Comparison of ENCODE assay signal across 8 mouse cellular contexts in the genomic region with DNA sequence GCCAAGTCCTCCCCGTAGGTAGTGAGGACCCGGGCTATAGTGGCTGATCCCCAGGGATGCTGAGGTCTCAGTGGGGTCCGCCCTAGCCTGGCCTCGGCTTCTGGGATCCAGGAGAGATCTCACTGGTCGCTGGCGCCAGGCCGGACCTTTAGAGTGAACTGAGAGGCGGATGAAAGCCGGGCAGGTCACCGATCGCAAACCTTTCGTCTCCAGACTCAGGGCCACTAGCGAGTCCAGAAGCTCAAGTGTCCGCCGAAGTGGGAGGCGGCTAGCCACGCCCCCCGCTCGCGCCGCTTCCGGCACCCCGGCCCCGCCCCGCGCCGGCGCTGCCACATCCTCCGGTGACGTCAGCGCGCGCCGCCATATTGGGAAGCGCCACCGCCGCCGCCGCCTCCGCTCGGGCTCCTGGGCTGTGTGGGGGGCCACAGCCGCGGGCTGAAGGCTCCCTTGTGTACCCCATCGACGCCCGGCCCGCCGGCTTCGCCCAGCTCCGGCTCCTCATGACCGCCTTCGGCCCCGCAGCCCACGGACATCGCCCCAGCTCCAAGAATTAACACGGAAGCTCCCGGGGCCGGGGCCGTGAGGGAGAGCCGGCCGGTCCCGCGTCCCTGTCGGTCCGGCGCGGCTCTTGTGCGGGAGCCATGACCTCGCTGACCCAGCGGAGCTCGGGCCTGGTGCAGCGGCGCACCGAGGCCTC. TPM values are rescaled to one million over a fixed set of nuclear protein-coding genes. Genes with fewer than 3 reads are reported as not detected.
DNase-seq lines count a peak whose midpoint lies in the region; ATAC-seq and TF ChIP-seq lines count a peak whose summit lies in the region.

A gene (plus strand): TSS at position 360 of the 697 bp plus-strand sequence.

- no peaks in the 10 kb centered on the region for H3K4me1 ChIP-seq in bone marrow, adult 2 months (ENCODE audit: control insufficient read depth, insufficient read depth, low read length)
- peaks cover 13% of the 10 kb centered on the region for H3K4me1 ChIP-seq in embryonic facial prominence, embryonic 15.5 days
- H3K4me1 ChIP-seq in kidney, embryonic 14.5 days (ENCODE audit: control insufficient read depth, insufficient read depth, low read length), result peaks cover 10% of the 10 kb centered on the region; the same call in 1 of the 2 replicates
- H3K4me1 ChIP-seq in limb, embryonic 15.5 days, result peaks cover 6% of the 10 kb centered on the region

- under 1% methylated on average over 74 of the region's 74 CpGs for WGBS in bone marrow, adult 2 months
- WGBS in embryonic facial prominence, embryonic 15.5 days, result under 1% methylated on average over 74 of the region's 74 CpGs
- under 1% methylated on average over 72 of the region's 74 CpGs for WGBS in kidney, embryonic 14.5 days
- WGBS in limb, embryonic 15.5 days, result under 1% methylated on average over 74 of the region's 74 CpGs

- H3K36me3 ChIP-seq in embryonic facial prominence, embryonic 15.5 days, result no peaks in the 10 kb centered on the region
- H3K36me3 ChIP-seq in kidney, embryonic 14.5 days (ENCODE audit: control insufficient read depth, insufficient read depth, low read length), result peaks cover 3% of the 10 kb centered on the region; the same call in 1 of the 2 replicates
- no peaks in the 10 kb centered on the region for H3K36me3 ChIP-seq in limb, embryonic 15.5 days

- peak within 1 kb of the TSS; percentile 77 for H3K4me2 ChIP-seq in embryonic facial prominence, embryonic 15.5 days (replicated peaks)
- peak within 1 kb of the TSS; percentile 84 for H3K4me2 ChIP-seq in kidney, embryonic 14.5 days (replicated peaks; ENCODE audit: low read depth, low read length)
- peak within 1 kb of the TSS; percentile 70 for H3K4me2 ChIP-seq in limb, embryonic 15.5 days

- H3K9ac ChIP-seq in embryonic facial prominence, embryonic 15.5 days, result peak within 1 kb of the TSS; percentile 98
- peak within 1 kb of the TSS; percentile 98 for H3K9ac ChIP-seq in kidney, embryonic 14.5 days (ENCODE audit: low read depth, low read length)
- peak within 1 kb of the TSS; percentile 89 for H3K9ac ChIP-seq in limb, embryonic 15.5 days

- ATAC-seq in embryonic facial prominence, embryonic 15.5 days (ENCODE audit: insufficient number of reproducible peaks, low FRiP score, low TSS enrichment, low read depth), result peak; percentile 94
- ATAC-seq in kidney, embryonic 14.5 days (ENCODE audit: low FRiP score, low TSS enrichment), result peak; percentile 95
- ATAC-seq in limb, embryonic 15.5 days (ENCODE audit: insufficient number of reproducible peaks, low FRiP score, low TSS enrichment, low read depth), result peak; percentile 91

- DNase-seq in 416B (ENCODE audit: low read depth), result peak; percentile 86
- peak; percentile 93 to 96 for DNase-seq in heart, adult 9 months (ENCODE audit: low spot score in 2 of 2)
- peak; percentile 69 to 89 for DNase-seq in monocyte, adult 2 months (ENCODE audit: low read depth in 1 of 2, low spot score in 2 of 2)
- peak; percentile 92 to 93 for DNase-seq in spleen, postnatal 36 days (ENCODE audit: low spot score in 2 of 2)

- peaks cover 4% of the 10 kb centered on the region for H3K27me3 ChIP-seq in embryonic facial prominence, embryonic 15.5 days
- no peaks in the 10 kb centered on the region for H3K27me3 ChIP-seq in kidney, embryonic 14.5 days (ENCODE audit: control insufficient read depth, insufficient read depth, low read length)
- H3K27me3 ChIP-seq in limb, embryonic 15.5 days, result peaks cover 4% of the 10 kb centered on the region; the same call in 1 of the 2 replicates

- peak; percentile 50; the same call in 1 of the 2 replicates for TF ChIP-seq POLR2A in bone marrow, adult 2 months (IDR thresholded peaks at IDR 0.05; ENCODE audit: borderline replicate concordance, control insufficient read depth, low read depth, low read length)

- peak within 1 kb of the TSS; percentile 98 for H3K27ac ChIP-seq in bone marrow, adult 2 months (ENCODE audit: control insufficient read depth, insufficient read depth, low read depth, low read length, poor library complexity)
- peak within 1 kb of the TSS; percentile 96 for H3K27ac ChIP-seq in embryonic facial prominence, embryonic 15.5 days (replicated peaks)
- H3K27ac ChIP-seq in kidney, embryonic 14.5 days (ENCODE audit: low read depth, low read length), result peak within 1 kb of the TSS; percentile 96
- H3K27ac ChIP-seq in limb, embryonic 15.5 days, result peak within 1 kb of the TSS; percentile 91

- TF ChIP-seq CTCF in bone marrow, adult 2 months (IDR thresholded peaks at IDR 0.05; ENCODE audit: control insufficient read depth, insufficient read depth, low read length), result no peak

- H3K4me3 ChIP-seq in bone marrow, adult 2 months (replicated peaks; ENCODE audit: control insufficient read depth, low read depth, low read length), result peak within 1 kb of the TSS; percentile 82
- H3K4me3 ChIP-seq in embryonic facial prominence, embryonic 15.5 days (replicated peaks), result peak within 1 kb of the TSS; percentile 76
- peak within 1 kb of the TSS; percentile 99 for H3K4me3 ChIP-seq in kidney, embryonic 14.5 days (ENCODE audit: low read length)
- peak within 1 kb of the TSS; percentile 98 for H3K4me3 ChIP-seq in limb, embryonic 15.5 days

- H3K9me3 ChIP-seq in embryonic facial prominence, embryonic 15.5 days (replicated peaks), result no peaks in the 10 kb centered on the region
- H3K9me3 ChIP-seq in kidney, embryonic 14.5 days (ENCODE audit: control insufficient read depth, low read length), result no peaks in the 10 kb centered on the region
- H3K9me3 ChIP-seq in limb, embryonic 15.5 days, result no peaks in the 10 kb centered on the region

RNA-seq across cellular contexts. Expression of the gene that starts here (rescaled TPM):
- 27.1 and 30.1 TPM in 2 replicates for polyA plus RNA-seq in bone marrow, adult 2 months (2011; ENCODE audit: insufficient read depth, insufficient read length, low replicate concordance, missing spikeins)
- polyA plus RNA-seq in embryonic facial prominence, embryonic 15.5 days (2015; fragmentation: Nextera tagmentation; extraction: Ambion mirVana), result 91.9 and 93.5 TPM in 2 replicates
- 78.7 and 116 TPM in 2 replicates for polyA plus RNA-seq in kidney, embryonic 14.5 days (2014; fragmentation: Nextera tagmentation; extraction: Ambion mirVana)
- polyA plus RNA-seq in limb, embryonic 15.5 days (2015; fragmentation: Nextera tagmentation; extraction: Ambion mirVana), result 78.0 and 87.2 TPM in 2 replicates

Comparison
In these comparisons a context has a peak if more than half of its experiments do, and no peak if none do; other contexts are left out.
1. Peak in every context shown above with its lines: DNase-seq, ATAC-seq, H3K4me3 ChIP-seq and H3K27ac ChIP-seq.